Mouse (Mus musculus): ENCODE measurements around the gene Hdgfl3. TPM values are rescaled to one million over a fixed set of nuclear protein-coding genes. Genes with fewer than 3 reads are reported as not detected.
"Not testable (repeated sequence)": the region's sequence is repeated elsewhere in the genome, so short reads cannot be mapped to it uniquely, and the experiment has no call there.

Gene Hdgfl3
- total RNA-seq, 2 experiments from 2014 or later, result 6.9 to 9.4 TPM

- DNase-seq (ENCODE audit: low spot score in 2 of 2), result no peak
These were observed 76.0 kb downstream of the Hdgfl3 start for GRCm38 (mm10) chr7:81858236-81858635.

DNA sequence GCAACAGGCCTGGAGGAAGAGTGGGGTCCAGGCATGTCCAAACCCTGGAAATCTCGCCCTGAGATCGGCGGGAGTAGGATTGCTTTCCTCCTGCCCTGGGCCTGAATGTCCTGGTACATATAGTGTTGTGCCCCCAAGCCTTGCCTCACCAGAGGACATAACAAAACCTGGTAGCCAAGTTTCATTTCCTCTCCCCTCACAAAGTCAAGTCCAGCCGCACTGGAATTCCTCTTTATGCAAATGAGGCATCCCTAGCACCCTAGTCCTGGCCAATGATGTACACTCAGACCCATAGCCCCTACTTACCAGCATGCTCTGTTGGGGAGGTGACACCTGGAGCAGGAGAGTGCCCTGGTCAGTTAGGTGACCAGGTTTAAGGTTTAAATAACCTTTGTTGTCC lies 78.1 kb downstream of the Hdgfl3 start:
- DNase-seq (ENCODE audit: low spot score in 2 of 2), result no peak

- no peak for DNase-seq (ENCODE audit: low spot score in 2 of 2)
These were observed 78.6 kb downstream of the Hdgfl3 start, which contains the start of gene Gm10160 for GRCm38 (mm10) chr7:81855694-81856093. Gm10160 (minus strand) TSS chr7:81855794.

GRCm38 (mm10) chr7:81854568-81855307 lies 79.5 kb downstream of the Hdgfl3 start:
- no peak for DNase-seq (ENCODE audit: low spot score in 2 of 2)

- DNase-seq (ENCODE audit: low spot score in 2 of 2), result no peak
These were observed 82.6 kb downstream of the Hdgfl3 start for GRCm38 (mm10) chr7:81851706-81852105.

- no peak for DNase-seq (ENCODE audit: low spot score in 2 of 2)
These were observed 84.1 kb downstream of the Hdgfl3 start for GRCm38 (mm10) chr7:81850171-81850570.

- DNase-seq (ENCODE audit: low spot score in 2 of 2), result no peak
These were observed 84.6 kb downstream of the Hdgfl3 start for GRCm38 (mm10) chr7:81849633-81850032.

- no peak for DNase-seq (ENCODE audit: low spot score in 2 of 2)
These were observed 85.1 kb downstream of the Hdgfl3 start for GRCm38 (mm10) chr7:81849214-81849613.

GRCm38 (mm10) chr7:81847777-81848176 lies 86.5 kb downstream of the Hdgfl3 start:
- no peak for DNase-seq (ENCODE audit: low spot score in 2 of 2)

DNA sequence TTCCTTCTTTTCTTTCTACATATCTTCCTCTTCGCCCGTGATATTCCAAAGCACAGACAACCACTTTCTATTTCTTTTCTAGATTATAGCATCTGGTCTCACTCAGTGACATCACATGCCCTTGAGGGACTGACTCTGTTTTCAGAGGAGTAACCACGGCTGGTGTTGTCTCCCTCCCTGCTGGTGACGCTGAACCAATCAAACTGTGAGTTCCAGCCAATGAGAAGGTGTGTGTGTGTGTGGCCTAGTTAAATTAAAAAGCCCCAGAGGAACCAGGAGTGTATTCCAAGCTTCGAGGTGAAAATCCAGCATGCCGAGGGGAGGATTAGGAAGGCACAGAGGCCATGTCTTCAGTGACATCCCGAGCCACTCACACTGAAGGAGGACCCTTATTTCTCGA lies 87.3 kb downstream of the Hdgfl3 start:
- no peak for DNase-seq (ENCODE audit: low spot score in 2 of 2)

- no peak for DNase-seq (ENCODE audit: low spot score in 2 of 2)
These were observed 88.3 kb downstream of the Hdgfl3 start for GRCm38 (mm10) chr7:81846008-81846407.

GRCm38 (mm10) chr7:81845313-81845712 lies 89.0 kb downstream of the Hdgfl3 start:
- DNase-seq (ENCODE audit: low spot score in 2 of 2), result no peak

GRCm38 (mm10) chr7:81844801-81845200 lies 89.5 kb downstream of the Hdgfl3 start:
- DNase-seq (ENCODE audit: low spot score in 2 of 2), result no peak

- DNase-seq (ENCODE audit: low spot score in 2 of 2), result no peak
These were observed 90.4 kb downstream of the Hdgfl3 start for GRCm38 (mm10) chr7:81843903-81844302.

DNA sequence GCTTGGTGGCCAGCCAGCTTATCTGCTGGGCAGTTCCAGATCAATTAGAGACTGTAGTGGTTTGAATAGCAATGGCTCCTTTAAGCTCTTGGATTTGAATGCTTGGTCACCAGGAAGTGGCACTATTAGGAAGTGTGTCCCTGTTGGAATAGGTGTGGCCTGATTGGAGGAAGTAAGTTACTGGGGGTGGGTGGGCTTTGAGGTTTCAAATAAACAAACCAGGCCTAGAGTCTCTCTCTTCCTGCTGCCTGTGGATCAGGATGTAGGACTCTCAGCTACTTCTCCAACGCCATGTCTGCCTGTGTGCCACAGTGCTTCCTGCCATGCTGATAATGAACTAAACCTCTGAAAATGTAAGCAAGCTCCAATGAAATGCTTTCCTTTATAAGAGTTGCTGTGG lies 91.3 kb downstream of the Hdgfl3 start:
- DNase-seq (ENCODE audit: low spot score in 2 of 2), result no peak

- DNase-seq (ENCODE audit: low spot score in 2 of 2), result no peak
These were observed 92.1 kb downstream of the Hdgfl3 start for GRCm38 (mm10) chr7:81842141-81842540.

DNA sequence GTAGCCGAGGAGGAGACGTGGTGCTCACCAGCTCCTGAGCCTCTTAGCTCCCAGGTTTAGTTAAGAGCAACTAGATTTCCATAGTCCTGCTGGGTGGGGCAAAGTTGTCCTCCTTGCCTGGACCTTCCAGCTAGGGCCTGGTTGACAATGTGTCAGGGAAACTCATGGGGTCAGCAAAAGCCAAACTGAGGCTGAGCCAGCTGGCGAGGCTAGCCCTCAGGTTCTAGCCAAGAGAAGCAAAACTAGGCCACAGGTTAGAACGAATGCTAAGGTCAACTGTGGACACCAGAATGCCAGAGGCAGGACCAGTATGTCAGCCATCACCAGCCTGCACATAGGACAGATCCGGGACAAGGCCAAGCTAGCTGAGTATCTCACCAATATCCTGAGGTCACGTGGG lies 92.8 kb downstream of the Hdgfl3 start:
- no peak for DNase-seq (ENCODE audit: low spot score in 2 of 2)

GRCm38 (mm10) chr7:81840661-81841181 lies 93.6 kb downstream of the Hdgfl3 start:
- no peak for DNase-seq (ENCODE audit: low spot score in 2 of 2)

DNA sequence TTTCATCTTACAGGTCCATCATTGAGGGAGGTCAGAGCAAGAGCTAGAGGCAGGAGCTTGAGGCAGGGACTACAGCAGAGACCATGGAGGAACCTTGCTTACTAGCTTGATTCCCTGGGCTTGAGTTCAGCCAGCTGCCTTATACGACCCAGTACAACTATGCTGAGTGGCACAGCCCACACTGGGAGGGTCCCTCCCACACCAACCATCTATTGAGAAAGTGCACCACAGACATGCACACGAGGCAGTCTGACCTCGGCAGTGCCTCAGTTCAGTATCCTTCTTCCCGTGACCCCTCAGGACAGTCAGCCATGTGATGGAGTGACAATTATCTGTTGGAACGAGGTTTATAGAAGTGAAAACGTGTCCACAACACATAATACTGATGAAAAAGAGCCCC lies 94.5 kb downstream of the Hdgfl3 start:
- no peak for DNase-seq (ENCODE audit: low spot score in 2 of 2)

DNA sequence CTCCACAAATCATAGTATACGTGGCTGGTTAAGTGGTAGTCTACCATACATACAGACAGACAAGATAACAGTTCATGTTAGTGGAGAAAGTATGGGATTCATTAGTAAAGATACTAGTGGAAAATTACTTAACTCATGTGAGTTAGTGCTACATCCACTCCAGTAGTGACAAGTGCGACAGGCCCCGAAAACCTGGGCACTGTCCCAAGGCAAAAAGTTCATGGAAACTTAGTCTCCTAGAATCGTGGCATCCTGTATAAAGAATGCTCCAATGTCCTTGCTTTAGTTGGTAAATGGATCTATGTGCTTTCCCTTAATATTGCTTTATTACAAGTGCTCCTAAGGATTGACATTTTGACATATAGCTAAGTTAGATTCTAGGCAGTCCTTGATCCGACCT lies 96.5 kb downstream of the Hdgfl3 start:
- not testable (repeated sequence) for DNase-seq (ENCODE audit: low spot score in 2 of 2)

GRCm38 (mm10) chr7:81835430-81835829 lies 98.8 kb downstream of the Hdgfl3 start:
- DNase-seq (ENCODE audit: low spot score in 2 of 2), result no peak

- no peak for DNase-seq (ENCODE audit: low spot score in 2 of 2)
These were observed 99.4 kb downstream of the Hdgfl3 start for GRCm38 (mm10) chr7:81834847-81835246.
